Mouse (Mus musculus) liver, adult 2 months (tissue): ENCODE data around the gene Gm3512. TPM values are rescaled to one million over a fixed set of nuclear protein-coding genes. Genes with fewer than 3 reads are reported as not detected.
"Not testable (repeated sequence)": the region's sequence is repeated elsewhere in the genome, so short reads cannot be mapped to it uniquely, and the experiment has no call there.

ENCODE experiments used
- DNase-seq: peaks from one replicate; pipeline ENCODE4 v3.0.0-alpha.2; 2011; ENCODE audit warnings: low read depth, low spot score; ENCODE audit errors: extremely low read depth
- H3K27ac ChIP-seq: fragments of 200-500 bp; replicated peaks from 2 replicates; pipeline ENCODE4 v1.5.1; 2012; ENCODE audit warnings: low read depth, mild to moderate bottlenecking, control low read depth, inconsistent platforms, low read length; ENCODE audit not compliant: insufficient read depth
- H3K27me3 ChIP-seq: fragments of 200-500 bp; 2 replicates; pipeline ENCODE4 v1.6.1; 2012; ENCODE audit warnings: mild to moderate bottlenecking, moderate library complexity, low read length, inconsistent platforms; ENCODE audit not compliant: control insufficient read depth, insufficient read depth
- H3K36me3 ChIP-seq: fragments of 200-500 bp; 2 replicates; pipeline ENCODE4 v1.6.1; 2012; ENCODE audit warnings: low read length, inconsistent platforms; ENCODE audit not compliant: control insufficient read depth, insufficient read depth
- H3K4me1 ChIP-seq: fragments of 200-500 bp; 2 replicates; pipeline ENCODE4 v1.6.1; 2011; ENCODE audit warnings: low read length; ENCODE audit not compliant: control insufficient read depth, insufficient read depth
- H3K4me3 ChIP-seq: fragments of 200-500 bp; 2 replicates; pipeline ENCODE4 v1.5.1; 2011; ENCODE audit warnings: low read depth, mild to moderate bottlenecking, control low read depth, low read length, moderate library complexity; ENCODE audit not compliant: insufficient read depth
- H3K79me2 ChIP-seq: fragments of 200-500 bp; 2 replicates; pipeline ENCODE4 v1.6.1; 2012; ENCODE audit warnings: inconsistent platforms, mild to moderate bottlenecking, low read length, moderate library complexity; ENCODE audit not compliant: control insufficient read depth, insufficient read depth
- H3K9ac ChIP-seq: fragments of 200-500 bp; 2 replicates; pipeline ENCODE4 v1.6.1; 2012; ENCODE audit warnings: low read depth, mild to moderate bottlenecking, control low read depth, inconsistent platforms, low read length
- WGBS: fragments of 180-500 bp; shearing (Covaris S2); methylation state at CpG from one replicate; pipeline ENCODE4 v1.1.7; 2018; 5-methylcytosine and 5-hydroxymethylcytosine counted together
- polyA plus RNA-seq: library from polyadenylated mRNA; depleted of rRNA; stranded (reverse); fragments of >200 nt; gene quantifications from 2 replicates; pipeline ENCODE4 v1.2.3, GENCODE M21; 2012; rRNA removed
- total RNA-seq: library from RNA; depleted of rRNA; stranded (reverse); fragments of >200 nt; gene quantifications from 2 replicates; pipeline ENCODE4 v1.2.3, GENCODE M21; 2014; rRNA removed

Gene Gm3512
- total RNA-seq (not detected in 2 replicates), polyA plus RNA-seq (not detected in 2 replicates)

DNA sequence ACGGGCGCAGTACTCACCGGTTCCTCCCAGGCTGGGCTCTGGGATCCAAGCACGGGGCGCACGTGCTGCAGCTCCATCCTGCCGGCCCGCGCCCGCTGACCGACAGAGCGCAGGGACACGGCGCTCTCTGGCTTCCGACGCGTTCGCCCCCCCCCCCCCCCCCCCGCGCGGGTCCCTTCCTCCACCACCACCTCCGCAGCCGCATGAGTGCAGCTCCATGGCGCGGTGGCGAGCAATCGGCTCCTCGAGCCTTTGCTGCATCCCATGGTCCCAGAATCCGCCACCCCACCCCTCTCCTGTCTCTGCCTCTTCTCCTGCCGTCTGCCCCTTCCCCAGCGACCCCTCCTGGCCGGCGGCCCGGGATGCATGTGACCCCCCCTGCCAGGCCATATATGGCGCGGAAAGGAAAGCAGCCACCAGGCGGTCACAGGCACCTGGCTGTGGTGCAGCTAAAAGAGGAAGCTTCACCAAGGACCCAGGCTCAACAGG lies at the start of gene Gm3512:
Gene Gm3512, minus strand, starts transcription at position 51 of the 489 bp plus-strand sequence.
- H3K27ac ChIP-seq, H3K9ac ChIP-seq, H3K4me1 ChIP-seq, DNase-seq, H3K27me3 ChIP-seq, H3K36me3 ChIP-seq, H3K79me2 ChIP-seq, H3K4me3 ChIP-seq: not testable (repeated sequence)
- no CpG with 5 or more reads among the region's 37 CpGs for WGBS

DNA sequence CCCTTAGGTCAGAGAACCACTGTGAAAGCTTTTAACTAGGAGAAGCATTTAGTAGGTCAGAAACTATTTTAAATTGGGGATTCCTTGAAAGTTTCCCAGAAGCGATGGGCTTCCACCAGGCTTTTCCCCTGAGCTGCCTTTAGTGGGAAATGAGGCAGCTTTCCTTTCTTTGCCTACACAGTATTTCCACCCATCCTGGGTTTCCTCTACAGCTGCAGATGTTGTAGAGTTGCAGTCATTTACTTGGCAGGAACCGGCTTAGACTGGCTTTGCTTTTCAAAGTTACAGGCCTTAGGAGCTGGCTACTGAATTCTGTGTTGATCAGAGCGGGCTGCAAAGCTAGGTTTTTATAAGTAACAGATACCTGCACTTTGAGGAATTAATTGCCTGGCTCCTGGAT lies 25.7 kb upstream of the Gm3512 start:
- DNase-seq, H3K36me3 ChIP-seq, H3K27ac ChIP-seq, H3K4me1 ChIP-seq, H3K79me2 ChIP-seq, H3K9ac ChIP-seq, H3K27me3 ChIP-seq, H3K4me3 ChIP-seq: not testable (repeated sequence)
- 82% methylated on average over 3 of the region's 3 CpGs for WGBS

- no CpG with 5 or more reads among the region's 2 CpGs for whole genome bisulfite sequencing
- not testable (repeated sequence) for H3K4me1 ChIP-seq, DNase-seq, H3K27me3 ChIP-seq, H3K4me3 ChIP-seq, H3K27ac ChIP-seq, H3K79me2 ChIP-seq, H3K36me3 ChIP-seq, H3K9ac ChIP-seq
Measured at GRCm38 (mm10) chr14:7194440-7194839, 20.1 kb upstream of the Gm3512 start, which contains the start of gene Gm16434. Gene Gm16434, minus strand, starts transcription at chr14:7194540.

- not testable (repeated sequence) for H3K9ac ChIP-seq, H3K4me3 ChIP-seq, H3K4me1 ChIP-seq
Measured at GRCm38 (mm10) chr14:7125312-7125711, 49.0 kb downstream of the Gm3512 start, which contains the start of gene Gm6676. Gene Gm6676, minus strand, starts transcription at chr14:7125412.

DNA sequence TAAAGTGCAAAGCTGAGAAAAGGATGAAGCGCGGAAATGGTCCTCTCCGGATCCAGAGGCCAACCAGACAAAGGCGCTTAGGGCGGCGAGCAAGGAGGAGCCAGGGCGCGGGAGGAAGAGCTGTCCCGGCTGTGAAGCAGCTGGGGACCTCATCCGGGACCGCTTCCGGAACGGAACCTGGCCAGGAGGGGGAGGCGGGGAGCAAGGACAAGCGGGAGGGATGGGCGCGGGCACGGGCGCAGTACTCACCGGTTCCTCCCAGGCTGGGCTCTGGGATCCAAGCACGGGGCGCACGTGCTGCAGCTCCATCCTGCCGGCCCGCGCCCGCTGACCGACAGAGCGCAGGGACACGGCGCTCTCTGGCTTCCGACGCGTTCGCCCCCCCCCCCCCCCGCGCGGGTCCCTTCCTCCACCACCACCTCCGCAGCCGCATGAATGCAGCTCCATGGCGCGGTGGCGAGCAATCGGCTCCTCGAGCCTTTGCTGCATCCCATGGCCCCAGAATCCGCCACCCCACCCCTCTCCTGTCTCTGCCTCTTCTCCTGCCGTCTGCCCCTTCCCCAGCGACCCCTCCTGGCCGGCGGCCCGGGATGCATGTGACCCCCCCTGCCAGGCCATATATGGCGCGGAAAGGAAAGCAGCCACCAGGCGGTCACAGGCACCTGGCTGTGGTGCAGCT lies 69.1 kb downstream of the Gm3512 start:
- H3K4me3 ChIP-seq: peak overlapping the region; percentile 33; the same call in 1 of the 2 replicates
- not testable (repeated sequence) for H3K79me2 ChIP-seq, DNase-seq, H3K36me3 ChIP-seq, H3K4me1 ChIP-seq, H3K27me3 ChIP-seq, H3K27ac ChIP-seq, H3K9ac ChIP-seq
- WGBS: 3% methylated on average over 8 of the region's 54 CpGs

More at GRCm38 (mm10) chr14:7125312-7125711, 49.0 kb downstream of the Gm3512 start, which contains the start of gene Gm6676:
- DNase-seq, H3K36me3 ChIP-seq, H3K27ac ChIP-seq, H3K27me3 ChIP-seq, H3K79me2 ChIP-seq: not testable (repeated sequence)
- WGBS: no CpG with 5 or more reads among the region's 2 CpGs

Other genes starting within 250 kb of the Gm3512 start
- gene Gm6356, start 200.7 kb downstream of the Gm3512 start, total RNA-seq: not detected in 2 replicates
- not detected in 2 replicates for gene Gm6356, start 200.7 kb downstream of the Gm3512 start, polyA plus RNA-seq
- not detected in 2 replicates for gene Gm10406, start 147.1 kb downstream of the Gm3512 start, total RNA-seq
- not detected in 2 replicates for gene Gm10406, start 147.1 kb downstream of the Gm3512 start, polyA plus RNA-seq
- gene Gm3685, start 129.6 kb downstream of the Gm3512 start, total RNA-seq: not detected in 2 replicates
- gene Gm3685, start 129.6 kb downstream of the Gm3512 start, polyA plus RNA-seq: not detected in 2 replicates
- not detected in 2 replicates for gene Gm3696, start 73.9 kb downstream of the Gm3512 start, total RNA-seq
- not detected in 2 replicates for gene Gm3696, start 73.9 kb downstream of the Gm3512 start, polyA plus RNA-seq
- gene Gm6676, start 49.1 kb downstream of the Gm3512 start, total RNA-seq: not detected in 2 replicates
- not detected in 2 replicates for gene Gm6676, start 49.1 kb downstream of the Gm3512 start, polyA plus RNA-seq
- gene Gm16434, start 20.0 kb upstream of the Gm3512 start, total RNA-seq: not detected in 2 replicates
- gene Gm16434, start 20.0 kb upstream of the Gm3512 start, polyA plus RNA-seq: not detected in 2 replicates
- gene Gm3727, start 90.2 kb upstream of the Gm3512 start, total RNA-seq: not detected in 2 replicates
- gene Gm3727, start 90.2 kb upstream of the Gm3512 start, polyA plus RNA-seq: not detected in 2 replicates
- not detected in 2 replicates for gene Gm3739, start 140.5 kb upstream of the Gm3512 start, total RNA-seq
- gene Gm3739, start 140.5 kb upstream of the Gm3512 start, polyA plus RNA-seq: not detected in 2 replicates
- gene Gm5797, start 157.9 kb upstream of the Gm3512 start, total RNA-seq: not detected in 2 replicates
- not detected in 2 replicates for gene Gm5797, start 157.9 kb upstream of the Gm3512 start, polyA plus RNA-seq
- gene Gm8374, start 190.6 kb upstream of the Gm3512 start, total RNA-seq: not detected in 2 replicates
- not detected in 2 replicates for gene Gm8374, start 190.6 kb upstream of the Gm3512 start, polyA plus RNA-seq